Mouse (Mus musculus) midbrain, embryonic 13.5 days (tissue): Measurements from ENCODE around the gene Olfr547. TPM values are rescaled to one million over a fixed set of nuclear protein-coding genes. Genes with fewer than 3 reads are reported as not detected.
"Not testable (repeated sequence)": the region's sequence is repeated elsewhere in the genome, so short reads cannot be mapped to it uniquely, and the experiment has no call there.

Source experiments
- ATAC-seq: fragments of 200-750 bp; cut with Nextera tagmentation; 2 replicates; pipeline ENCODE4 v1.8.0; 2017; ENCODE audit warnings: mild to moderate bottlenecking, moderate TSS enrichment, moderate library complexity
- H3K27ac ChIP-seq: fragments of 300-500 bp; sonication (generic); 2 replicates; pipeline ENCODE4 v1.5.1; 2015; ENCODE audit warnings: inconsistent platforms, mild to moderate bottlenecking, moderate library complexity
- H3K27me3 ChIP-seq: fragments of 300-500 bp; sonication (generic); 2 replicates; pipeline ENCODE4 v1.6.1; 2015; ENCODE audit warnings: mild to moderate bottlenecking, inconsistent platforms
- H3K36me3 ChIP-seq: fragments of 300-500 bp; sonication (generic); 2 replicates; pipeline ENCODE4 v1.6.1; 2015; ENCODE audit warnings: mild to moderate bottlenecking, inconsistent platforms
- H3K4me1 ChIP-seq: fragments of 300-500 bp; sonication (generic); replicated peaks from 2 replicates; pipeline ENCODE4 v1.6.1; 2015; ENCODE audit warnings: inconsistent platforms
- H3K4me2 ChIP-seq: fragments of 300-500 bp; sonication (generic); replicated peaks from 2 replicates; pipeline ENCODE4 v1.6.1; 2015; ENCODE audit warnings: moderate library complexity, mild to moderate bottlenecking, inconsistent platforms
- H3K4me3 ChIP-seq: fragments of 300-500 bp; sonication (generic); replicated peaks from 2 replicates; pipeline ENCODE4 v1.5.1; 2015; ENCODE audit warnings: mild to moderate bottlenecking, inconsistent platforms
- H3K9ac ChIP-seq: fragments of 300-500 bp; sonication (generic); replicated peaks from 2 replicates; pipeline ENCODE4 v1.6.1; 2015; ENCODE audit warnings: mild to moderate bottlenecking, inconsistent platforms
- H3K9me3 ChIP-seq: fragments of 300-500 bp; sonication (generic); 2 replicates; pipeline ENCODE4 v1.6.1; 2016; ENCODE audit warnings: mild to moderate bottlenecking, inconsistent platforms
- WGBS: fragments of 180-500 bp; shearing (Covaris S2); methylation state at CpG from one replicate; pipeline ENCODE4 v1.1.7; 2015; 5-methylcytosine and 5-hydroxymethylcytosine counted together
- polyA plus RNA-seq: library from polyadenylated mRNA; unstranded; fragments of >200 nt; fragmentation: Nextera tagmentation; extraction: Ambion mirVana; gene quantifications from 2 replicates; pipeline ENCODE4 v1.2.1, GENCODE M21; 2015

Gene Olfr547
- not detected in 2 replicates for polyA plus RNA-seq

DNA sequence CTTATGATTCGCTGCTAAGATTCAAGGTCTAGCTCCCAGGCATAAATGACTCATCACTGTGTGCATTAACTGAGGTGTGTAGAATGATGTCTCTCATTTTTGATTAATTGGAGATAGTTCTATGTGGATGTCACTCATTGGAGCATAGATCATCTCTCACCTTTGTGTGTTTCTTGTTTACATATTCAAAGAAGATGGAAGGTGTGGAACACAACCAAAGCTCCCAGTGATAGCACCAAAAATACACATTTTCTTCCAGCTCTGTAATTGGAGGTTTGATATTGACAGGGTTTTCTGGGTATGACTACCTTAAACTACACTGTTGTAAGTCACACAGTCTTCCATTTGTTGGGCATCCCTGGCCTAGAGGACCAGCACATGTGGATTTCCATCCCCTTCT lies at the start of gene Olfr547:
Olfr547 (plus strand) TSS at position 301 of the 400 bp plus-strand sequence.
- no peaks in the 10 kb centered on the region for H3K36me3 ChIP-seq
- no peak for ATAC-seq
- no peaks in the 10 kb centered on the region for H3K27me3 ChIP-seq
- H3K27ac ChIP-seq = no peak within 1 kb of the TSS
- no peak within 1 kb of the TSS for H3K4me3 ChIP-seq
- H3K9ac ChIP-seq = no peak within 1 kb of the TSS
- H3K4me2 ChIP-seq = no peak within 1 kb of the TSS
- WGBS = 94% methylated on average over 1 of the region's 1 CpGs
- no peaks in the 10 kb centered on the region for H3K4me1 ChIP-seq
- H3K9me3 ChIP-seq = no peaks in the 10 kb centered on the region

DNA sequence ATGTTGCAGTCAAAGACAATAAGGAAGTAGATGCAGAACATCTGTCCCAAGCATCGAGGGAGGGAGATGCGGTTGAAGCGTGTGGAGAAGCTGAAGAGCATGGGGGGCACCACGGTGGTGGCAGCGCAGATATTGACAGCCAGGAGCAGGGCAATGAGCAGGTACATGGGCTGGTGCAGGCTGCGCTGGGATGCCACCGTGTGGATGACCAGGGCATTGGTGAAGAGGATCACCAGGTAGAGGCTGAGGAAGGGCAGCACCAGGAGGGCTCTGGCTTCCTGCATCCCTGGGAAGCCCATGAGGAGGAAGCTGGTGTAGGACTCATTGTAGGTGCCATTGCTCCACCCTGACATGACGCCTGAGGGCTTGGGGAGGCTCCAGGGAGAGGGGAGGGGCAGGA lies 49.8 kb upstream of the Olfr547 start:
- not testable (repeated sequence) for H3K27me3 ChIP-seq, H3K27ac ChIP-seq, H3K4me2 ChIP-seq, H3K9me3 ChIP-seq, H3K36me3 ChIP-seq, ATAC-seq, H3K4me1 ChIP-seq, H3K4me3 ChIP-seq, H3K9ac ChIP-seq
- WGBS = 72% methylated on average over 8 of the region's 8 CpGs

DNA sequence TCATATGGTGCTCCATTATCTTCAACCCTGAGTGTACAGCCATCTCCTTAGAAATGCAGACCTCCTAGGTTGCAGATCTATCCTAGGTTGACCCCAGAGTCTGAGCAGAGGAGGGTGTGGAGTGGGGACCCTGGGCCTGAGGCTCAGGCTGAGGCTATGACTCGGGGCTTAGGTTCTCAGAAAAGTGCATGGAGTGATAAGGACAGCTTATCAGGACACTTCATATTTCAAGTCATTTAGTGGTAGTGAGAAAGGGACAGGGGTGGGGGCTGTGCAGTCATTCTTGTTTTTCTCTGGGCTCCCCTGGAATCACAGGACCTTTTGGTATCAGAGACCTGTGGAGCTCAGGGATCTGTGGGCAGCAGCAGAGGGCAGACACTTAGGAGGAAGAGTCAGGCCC lies 48.4 kb upstream of the Olfr547 start:
- Histone ChIP-seq H3K4me1 (no peaks in the 10 kb centered on the region), H3K4me2 (no peak overlapping the region), H3K9ac (no peak overlapping the region), H3K4me3 (no peak overlapping the region), H3K27ac (no peak overlapping the region), H3K36me3 (no peaks in the 10 kb centered on the region; the same call in 1 of the 2 replicates), H3K27me3 (no peaks in the 10 kb centered on the region), H3K9me3 (no peaks in the 10 kb centered on the region)
- WGBS = 86% methylated on average over 1 of the region's 1 CpGs
- ATAC-seq = no peak

- Histone ChIP-seq H3K27me3 (no peaks in the 10 kb centered on the region), H3K9me3 (no peaks in the 10 kb centered on the region), H3K4me2 (no peak within 1 kb of the TSS), H3K4me1 (no peaks in the 10 kb centered on the region), H3K27ac (no peak within 1 kb of the TSS), H3K4me3 (no peak within 1 kb of the TSS), H3K36me3 (no peaks in the 10 kb centered on the region), H3K9ac (no peak within 1 kb of the TSS)
- no peak for ATAC-seq
- WGBS = 42% methylated on average over 1 of the region's 1 CpGs
Observed at GRCm38 (mm10) chr7:102488161-102488560, 46.4 kb upstream of the Olfr547 start, which contains the start of gene Olfr544. Gene Olfr544, minus strand, starts transcription at chr7:102488313.

- not testable (repeated sequence) for H3K9ac ChIP-seq, H3K4me2 ChIP-seq, H3K4me3 ChIP-seq, H3K9me3 ChIP-seq, H3K36me3 ChIP-seq, H3K4me1 ChIP-seq, H3K27ac ChIP-seq, H3K27me3 ChIP-seq, ATAC-seq
- whole genome bisulfite sequencing = 54% methylated on average over 7 of the region's 7 CpGs
Observed at GRCm38 (mm10) chr7:102494416-102494815, 40.1 kb upstream of the Olfr547 start.

DNA sequence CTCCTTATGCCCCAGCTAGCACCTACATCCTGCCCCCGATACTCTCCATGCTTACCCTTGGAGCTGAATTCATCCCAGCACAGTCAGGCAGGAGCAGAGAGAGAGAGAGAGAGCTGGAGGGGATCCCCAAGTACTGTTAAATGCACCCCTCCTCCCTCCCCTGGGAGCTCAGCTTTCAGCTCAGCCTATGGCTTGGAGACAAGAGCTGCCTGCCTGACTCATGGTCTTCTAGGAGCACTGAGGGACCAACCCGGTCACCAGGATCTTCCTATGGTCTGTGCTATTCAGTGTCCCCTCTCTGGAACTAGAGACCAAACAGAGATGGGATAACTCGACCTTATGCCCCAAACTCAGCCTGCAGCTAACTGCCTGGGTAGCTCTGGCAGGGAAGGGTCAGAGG lies 35.1 kb upstream of the Olfr547 start, which contains the start of gene Olfr545:
Olfr545 (minus strand) TSS at position 101 of the 400 bp plus-strand sequence.
- ATAC-seq = no peak
- Histone ChIP-seq H3K4me1 (no peaks in the 10 kb centered on the region), H3K27me3 (no peaks in the 10 kb centered on the region), H3K4me2 (no peak within 1 kb of the TSS), H3K36me3 (no peaks in the 10 kb centered on the region), H3K27ac (no peak within 1 kb of the TSS), H3K4me3 (no peak within 1 kb of the TSS), H3K9me3 (no peaks in the 10 kb centered on the region), H3K9ac (no peak within 1 kb of the TSS)
- WGBS = 64% methylated on average over 3 of the region's 3 CpGs

DNA sequence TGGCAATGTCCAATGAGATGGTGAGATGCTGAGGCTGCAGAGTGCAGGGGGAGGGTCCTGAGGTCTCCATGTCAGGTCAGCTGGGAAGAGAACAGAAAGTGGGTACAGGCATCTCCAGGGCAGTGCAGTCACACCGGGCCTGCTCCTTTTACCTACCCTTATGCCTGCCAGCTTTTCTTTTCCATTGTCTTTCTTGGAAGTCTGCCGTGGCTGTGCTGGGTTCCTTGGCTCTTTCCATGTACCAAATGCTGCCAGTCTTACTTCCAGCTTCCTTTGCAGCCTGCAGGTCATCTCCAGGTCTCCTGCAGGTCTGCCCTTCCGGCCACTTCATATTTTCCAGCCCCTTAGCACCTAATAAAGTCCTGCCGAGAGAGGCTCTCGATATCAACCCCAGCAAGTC lies 32.6 kb upstream of the Olfr547 start:
- no peaks in the 10 kb centered on the region for H3K4me1 ChIP-seq
- no peak overlapping the region for H3K27ac ChIP-seq
- no peak overlapping the region for H3K9ac ChIP-seq
- no peak overlapping the region for H3K4me3 ChIP-seq
- H3K27me3 ChIP-seq = no peaks in the 10 kb centered on the region
- H3K36me3 ChIP-seq = no peaks in the 10 kb centered on the region
- ATAC-seq = no peak
- H3K4me2 ChIP-seq = no peak overlapping the region
- 85% methylated on average over 5 of the region's 5 CpGs for WGBS
- H3K9me3 ChIP-seq = no peaks in the 10 kb centered on the region

- Histone ChIP-seq H3K4me1 (no peaks in the 10 kb centered on the region), H3K9ac (no peak overlapping the region), H3K27me3 (peaks cover 2% of the 10 kb centered on the region; the same call in 1 of the 2 replicates), H3K27ac (no peak overlapping the region), H3K4me3 (no peak overlapping the region), H3K9me3 (no peaks in the 10 kb centered on the region), H3K4me2 (no peak overlapping the region), H3K36me3 (no peaks in the 10 kb centered on the region)
- 44% methylated on average over 3 of the region's 3 CpGs for WGBS
- peak; percentile 90 for ATAC-seq
Observed at GRCm38 (mm10) chr7:102506848-102507247, 27.7 kb upstream of the Olfr547 start.

- 0 out of 2 replicates have a peak, but pooled peaks cover 3% of the 10 kb centered on the region for H3K4me1 ChIP-seq
- H3K27me3 ChIP-seq = peaks cover 8% of the 10 kb centered on the region; the same call in 1 of the 2 replicates
- H3K27ac ChIP-seq = no peak overlapping the region
- H3K9me3 ChIP-seq = no peaks in the 10 kb centered on the region
- H3K4me3 ChIP-seq = no peak overlapping the region
- H3K9ac ChIP-seq = no peak overlapping the region
- 87% methylated on average over 9 of the region's 9 CpGs for WGBS
- no peak overlapping the region for H3K4me2 ChIP-seq
- no peaks in the 10 kb centered on the region for H3K36me3 ChIP-seq
- ATAC-seq = no peak
Observed at GRCm38 (mm10) chr7:102508066-102508465, 26.5 kb upstream of the Olfr547 start.

DNA sequence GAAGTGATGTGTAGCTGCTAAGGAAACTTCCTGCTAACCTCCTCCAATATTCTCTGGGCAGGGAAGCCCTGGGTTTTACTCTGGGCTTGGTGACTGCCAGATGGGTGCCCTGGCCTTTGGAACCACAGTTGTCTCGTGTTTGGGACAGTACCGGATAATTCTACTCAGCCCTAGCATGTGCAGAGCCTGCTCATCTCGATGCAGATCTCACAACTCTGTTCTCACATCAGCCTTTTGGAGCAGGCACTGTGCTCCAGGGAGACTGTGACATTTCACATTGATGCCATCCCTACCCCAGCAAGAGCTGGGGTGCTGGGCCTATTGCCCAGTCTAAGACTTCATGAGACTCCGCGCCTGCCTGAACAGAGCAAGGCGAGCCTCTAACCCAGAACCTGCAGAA lies 25.9 kb upstream of the Olfr547 start:
- no peak for ATAC-seq
- peaks cover 7% of the 10 kb centered on the region; the same call in 1 of the 2 replicates for H3K4me1 ChIP-seq
- no peak overlapping the region for H3K9ac ChIP-seq

DNA sequence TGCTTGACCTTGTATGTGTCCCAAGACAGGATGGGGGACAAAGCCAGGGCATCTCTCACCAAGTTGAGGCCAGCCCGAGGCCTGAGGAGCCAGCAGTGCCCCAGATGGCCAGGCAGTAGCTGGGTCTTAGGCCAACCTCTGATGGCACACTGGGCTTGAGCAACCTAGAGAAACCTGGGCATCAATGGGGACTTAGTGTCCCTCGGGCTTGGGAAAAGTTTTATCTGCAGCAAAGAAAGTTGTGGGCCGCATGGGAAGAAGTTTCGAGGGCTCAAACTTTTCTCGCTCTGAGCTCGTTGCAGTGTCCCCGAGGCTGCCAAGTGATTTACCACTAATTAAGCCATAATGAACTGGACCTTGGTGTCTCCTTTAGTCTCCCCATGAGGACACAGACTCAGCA lies 24.8 kb upstream of the Olfr547 start:
- Histone ChIP-seq H3K9me3 (no peaks in the 10 kb centered on the region), H3K27me3 (peaks cover 18% of the 10 kb centered on the region), H3K36me3 (no peaks in the 10 kb centered on the region), H3K9ac (no peak overlapping the region), H3K4me3 (no peak overlapping the region), H3K4me1 (peaks cover 7% of the 10 kb centered on the region; the same call in 1 of the 2 replicates), H3K27ac (no peak overlapping the region), H3K4me2 (no peak overlapping the region)
- no peak for ATAC-seq
- 81% methylated on average over 7 of the region's 7 CpGs for WGBS

More for the DNA sequence above, 25.9 kb upstream of the Olfr547 start:
- H3K9me3 ChIP-seq = no peaks in the 10 kb centered on the region
- H3K27ac ChIP-seq = no peak overlapping the region
- H3K27me3 ChIP-seq = peaks cover 9% of the 10 kb centered on the region
- no peak overlapping the region for H3K4me3 ChIP-seq
- no peak overlapping the region for H3K4me2 ChIP-seq
- WGBS = 95% methylated on average over 6 of the region's 6 CpGs
- H3K36me3 ChIP-seq = no peaks in the 10 kb centered on the region

- peaks cover 24% of the 10 kb centered on the region for H3K27me3 ChIP-seq
- peaks cover 7% of the 10 kb centered on the region; the same call in 1 of the 2 replicates for H3K4me1 ChIP-seq
- no peak overlapping the region for H3K9ac ChIP-seq
- no peaks in the 10 kb centered on the region for H3K36me3 ChIP-seq
- no peaks in the 10 kb centered on the region for H3K9me3 ChIP-seq
- H3K4me3 ChIP-seq = no peak overlapping the region
- no peak for ATAC-seq
- 92% methylated on average over 10 of the region's 10 CpGs for WGBS
- no peak overlapping the region for H3K27ac ChIP-seq
- no peak overlapping the region for H3K4me2 ChIP-seq
Observed at GRCm38 (mm10) chr7:102511927-102512326, 22.6 kb upstream of the Olfr547 start.

DNA sequence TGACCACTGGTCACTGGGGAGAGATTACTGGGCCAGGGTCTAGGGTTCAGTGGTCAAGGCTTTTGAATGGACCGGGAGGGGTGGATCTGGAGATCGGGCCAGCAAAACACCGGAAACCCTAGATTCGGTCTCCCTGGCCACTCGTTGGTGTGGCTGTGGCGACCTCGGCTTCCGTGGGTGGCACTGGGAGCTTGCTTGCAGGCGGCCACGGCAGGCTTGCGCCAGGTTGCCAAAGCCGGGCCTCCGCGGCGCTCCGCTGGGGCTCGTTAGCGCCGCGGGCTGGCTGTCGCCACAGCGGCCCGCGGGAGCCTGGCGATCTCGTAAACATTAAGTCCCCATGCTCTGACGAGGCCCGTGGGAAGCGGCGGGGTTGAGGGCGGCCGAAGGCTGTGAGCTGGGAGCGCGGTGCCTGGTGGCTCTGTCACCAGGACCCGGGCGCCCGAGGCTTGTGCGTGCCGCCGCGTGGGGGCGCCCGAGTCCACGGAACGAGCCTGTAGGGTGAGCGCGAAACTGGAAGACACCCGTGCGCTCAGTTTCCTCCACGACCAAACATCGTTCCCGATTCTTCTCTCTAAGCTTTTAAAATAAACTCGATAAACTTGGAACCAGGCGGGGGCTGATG lies 21.6 kb upstream of the Olfr547 start:
- WGBS = under 1% methylated on average over 52 of the region's 54 CpGs
- peak; percentile 96 for ATAC-seq
- H3K4me2 ChIP-seq = peak overlapping the region; percentile 83
- peaks cover 24% of the 10 kb centered on the region for H3K27me3 ChIP-seq
- H3K4me3 ChIP-seq = peak overlapping the region; percentile 53
- H3K36me3 ChIP-seq = no peaks in the 10 kb centered on the region
- H3K9ac ChIP-seq = peak overlapping the region; percentile 76
- no peaks in the 10 kb centered on the region for H3K9me3 ChIP-seq
- H3K27ac ChIP-seq = no peak overlapping the region
- H3K4me1 ChIP-seq = peaks cover 7% of the 10 kb centered on the region; the same call in 1 of the 2 replicates
